Mouse (Mus musculus) liver, postnatal 0 days (tissue): ENCODE measurements at regions not wholly inside any gene's neighbourhood (a gene's known extent, or its start where the extent isn't known, plus 50 kb on each side); places are given as distances from the start of the nearest gene placed in this dataset.

Experiments
- ATAC-seq: fragments of 200-750 bp; cut with Nextera tagmentation; 2 replicates; pipeline ENCODE4 v1.8.0; 2017; ENCODE audit warnings: mild to moderate bottlenecking, moderate library complexity
- DNase-seq: peaks from one replicate; pipeline ENCODE4 v3.0.0-alpha.2; 2016
- H3K27ac ChIP-seq: fragments of 300-500 bp; sonication (generic); 2 replicates; pipeline ENCODE4 v1.5.1; 2014; ENCODE audit warnings: antibody characterized with exemption, moderate library complexity, mild to moderate bottlenecking, low read depth
- H3K27me3 ChIP-seq: fragments of 300-500 bp; sonication (generic); 2 replicates; pipeline ENCODE4 v1.6.1; 2014; ENCODE audit warnings: low read length, control low read depth, mixed read lengths; ENCODE audit not compliant: insufficient read depth
- H3K36me3 ChIP-seq: fragments of 300-500 bp; sonication (generic); replicated peaks from 2 replicates; pipeline ENCODE4 v1.6.1; 2014; ENCODE audit warnings: mild to moderate bottlenecking, control low read depth, low read length, moderate library complexity, mixed read lengths; ENCODE audit not compliant: insufficient read depth
- H3K4me1 ChIP-seq: fragments of 300-500 bp; sonication (generic); 2 replicates; pipeline ENCODE4 v1.6.1; 2014; ENCODE audit warnings: antibody characterized with exemption, mild to moderate bottlenecking, control low read depth; ENCODE audit not compliant: insufficient read depth
- H3K4me2 ChIP-seq: fragments of 300-500 bp; sonication (generic); 2 replicates; pipeline ENCODE4 v1.6.1; 2014; ENCODE audit warnings: low read depth, mild to moderate bottlenecking, low read length, moderate library complexity, mixed read lengths
- H3K4me3 ChIP-seq: fragments of 300-500 bp; sonication (generic); 2 replicates; pipeline ENCODE4 v1.5.1; 2014; ENCODE audit warnings: low read depth, low read length
- H3K9ac ChIP-seq: fragments of 300-500 bp; sonication (generic); replicated peaks from 2 replicates; pipeline ENCODE4 v1.6.1; 2014; ENCODE audit warnings: mild to moderate bottlenecking, moderate library complexity
- H3K9me3 ChIP-seq: fragments of 300-500 bp; sonication (generic); 2 replicates; pipeline ENCODE4 v1.6.1; 2016; ENCODE audit warnings: mild to moderate bottlenecking, control low read depth, low read length, mixed read lengths
- CTCF ChIP-seq: sonication (generic); IDR thresholded peaks from 2 replicates; pipeline ENCODE4 v1.5.1; 2016; ENCODE audit warnings: antibody characterized with exemption, low read depth
- EP300 ChIP-seq: IDR thresholded peaks from 2 replicates; pipeline ENCODE4 v1.6.1; 2016; ENCODE audit warnings: antibody characterized with exemption, low read depth, mild to moderate bottlenecking
- WGBS: fragments of 180-500 bp; shearing (Covaris S2); extraction: QIAGEN DNeasy Blood & Tissue Kit; methylation state at CpG from one replicate; pipeline ENCODE4 v1.1.7; 2014; ENCODE audit not compliant: insufficient replicate concordance; 5-methylcytosine and 5-hydroxymethylcytosine counted together

GRCm38 (mm10) chr10:117947911-117948310 lies 102.1 kb upstream of the Rap1b start:
- WGBS, result 71% methylated on average over 7 of the region's 7 CpGs
- H3K36me3 ChIP-seq, result no peaks in the 10 kb centered on the region
- no peaks in the 10 kb centered on the region for H3K9me3 ChIP-seq
- H3K27me3 ChIP-seq, result no peaks in the 10 kb centered on the region
- TF ChIP-seq CTCF (no peak), EP300 (no peak)
- no peak overlapping the region for H3K9ac ChIP-seq
- 0 out of 2 replicates have a peak, but pooled peaks cover 4% of the 10 kb centered on the region for H3K4me1 ChIP-seq
- H3K4me3 ChIP-seq, result no peak overlapping the region
- H3K27ac ChIP-seq, result no peak overlapping the region
- ATAC-seq, result no peak
- DNase-seq, result no peak
- no peak overlapping the region for H3K4me2 ChIP-seq

GRCm38 (mm10) chr10:117952116-117953025 lies 106.5 kb upstream of the Rap1b start:
- Histone ChIP-seq H3K36me3 (no peaks in the 10 kb centered on the region), H3K4me3 (peak overlapping the region; percentile 14; the same call in 1 of the 2 replicates), H3K9me3 (no peaks in the 10 kb centered on the region), H3K27me3 (no peaks in the 10 kb centered on the region), H3K4me1 (peaks cover 12% of the 10 kb centered on the region; the same call in 1 of the 2 replicates), H3K9ac (no peak overlapping the region), H3K27ac (peak overlapping the region; percentile 55), H3K4me2 (peak overlapping the region; percentile 47)
- WGBS, result 47% methylated on average over 26 of the region's 26 CpGs
- no peak for TF ChIP-seq CTCF
- no peak for TF ChIP-seq EP300
- DNase-seq (peak; percentile 51), ATAC-seq (peak; percentile 33; the same call in 1 of the 2 replicates)

- Histone ChIP-seq H3K4me2 (peak overlapping the region; percentile 47), H3K4me1 (peaks cover 12% of the 10 kb centered on the region; the same call in 1 of the 2 replicates), H3K36me3 (no peaks in the 10 kb centered on the region), H3K4me3 (no peak overlapping the region), H3K9ac (no peak overlapping the region), H3K27me3 (no peaks in the 10 kb centered on the region), H3K27ac (peak overlapping the region; percentile 75), H3K9me3 (no peaks in the 10 kb centered on the region)
- DNase-seq, result peak; percentile 24
- peak; percentile 41; the same call in 1 of the 2 replicates for ATAC-seq
- 10% methylated on average over 12 of the region's 12 CpGs for WGBS
- no peak for TF ChIP-seq EP300
- no peak for TF ChIP-seq CTCF
These were observed 107.3 kb upstream of the Rap1b start for GRCm38 (mm10) chr10:117953026-117953711.

- Histone ChIP-seq H3K9ac (no peak overlapping the region), H3K27me3 (no peaks in the 10 kb centered on the region), H3K36me3 (no peaks in the 10 kb centered on the region), H3K4me2 (no peak overlapping the region), H3K4me1 (peaks cover 12% of the 10 kb centered on the region; the same call in 1 of the 2 replicates), H3K27ac (no peak overlapping the region), H3K4me3 (no peak overlapping the region), H3K9me3 (no peaks in the 10 kb centered on the region)
- ATAC-seq, result no peak
- TF ChIP-seq CTCF (no peak), EP300 (no peak)
- DNase-seq, result no peak
- 77% methylated on average over 17 of the region's 17 CpGs for WGBS
These were observed 110.5 kb upstream of the Rap1b start for GRCm38 (mm10) chr10:117956174-117956950.

GRCm38 (mm10) chr10:117974706-117975105 lies 128.9 kb upstream of the Rap1b start:
- Histone ChIP-seq H3K27ac (no peak overlapping the region), H3K36me3 (no peaks in the 10 kb centered on the region), H3K9ac (no peak overlapping the region), H3K4me1 (no peaks in the 10 kb centered on the region), H3K27me3 (no peaks in the 10 kb centered on the region), H3K4me2 (no peak overlapping the region), H3K9me3 (no peaks in the 10 kb centered on the region), H3K4me3 (no peak overlapping the region)
- DNase-seq (no peak), ATAC-seq (no peak)
- TF ChIP-seq CTCF, result no peak
- TF ChIP-seq EP300, result no peak
- 72% methylated on average over 6 of the region's 6 CpGs for WGBS

DNA sequence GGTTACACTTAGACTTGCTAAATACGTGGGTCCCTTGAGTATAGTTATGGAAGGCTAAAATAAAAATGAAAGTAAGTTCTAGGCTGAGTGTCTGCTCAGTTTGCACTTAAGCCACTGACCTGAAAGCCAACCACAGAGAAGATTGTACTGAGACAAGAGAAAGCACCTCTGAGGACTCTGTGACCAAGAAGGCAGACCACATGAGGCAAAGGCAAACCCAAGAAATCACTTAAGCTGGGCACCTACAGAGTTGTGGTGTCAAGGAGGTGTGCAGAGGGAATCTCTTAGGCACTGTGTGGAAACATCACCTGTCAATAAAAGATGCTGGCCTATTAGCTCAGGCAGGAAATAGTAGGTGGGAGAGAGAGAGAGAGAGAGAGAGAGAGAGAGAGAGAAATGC lies 129.6 kb upstream of the Rap1b start:
- no peak overlapping the region for H3K4me3 ChIP-seq
- H3K4me1 ChIP-seq, result no peaks in the 10 kb centered on the region
- H3K9ac ChIP-seq, result no peak overlapping the region
- no peak for TF ChIP-seq CTCF
- TF ChIP-seq EP300, result no peak
- H3K36me3 ChIP-seq, result no peaks in the 10 kb centered on the region
- no peak overlapping the region for H3K4me2 ChIP-seq
- H3K27me3 ChIP-seq, result no peaks in the 10 kb centered on the region
- WGBS, result 85% methylated on average over 1 of the region's 1 CpGs
- DNase-seq, result no peak
- ATAC-seq, result no peak
- H3K27ac ChIP-seq, result no peak overlapping the region
- H3K9me3 ChIP-seq, result no peaks in the 10 kb centered on the region
